Mouse (Mus musculus): ENCODE data around the gene Obscn.

GRCm38 (mm10) chr11:59185490-59185889, 49.3 kb upstream of the Obscn start:
- no peak for TF ChIP-seq CTCF (IDR thresholded peaks at IDR 0.05)
- TF ChIP-seq POLR2A (IDR thresholded peaks at IDR 0.05; ENCODE audit: insufficient read depth, low read depth, low read length), result no peak
- TF ChIP-seq EP300 (IDR thresholded peaks at IDR 0.05; ENCODE audit: insufficient read depth, low read depth, low read length), result no peak

Measured in heart, adult 2 months (tissue).